Mouse (Mus musculus): ENCODE measurements at regions not wholly inside any gene's neighbourhood (a gene's known extent, or its start where the extent isn't known, plus 50 kb on each side); places are given as distances from the start of the nearest gene placed in this dataset.

- TF ChIP-seq CTCF (IDR thresholded peaks at IDR 0.05; ENCODE audit: low read depth, low read length), result no peak
- no peak for TF ChIP-seq POLR2A (IDR thresholded peaks at IDR 0.05; ENCODE audit: borderline replicate concordance, low read depth, low read length)
Measured at GRCm38 (mm10) chr6:89090096-89090495, 188.0 kb downstream of the Tpra1 start.

All from bone marrow macrophage, adult 2 months (primary cell).